Mouse (Mus musculus) forebrain, postnatal 0 days (tissue): ENCODE measurements at regions not wholly inside any gene's neighbourhood (a gene's known extent, or its start where the extent isn't known, plus 50 kb on each side); places are given as distances from the start of the nearest gene placed in this dataset.
A peak's percentile ranks its signal among the peaks of the same experiment; 100 is the strongest.

ENCODE experiments used
- ATAC-seq: fragments of 200-750 bp; cut with Nextera tagmentation; 2 replicates; pipeline ENCODE4 v1.8.0; 2017; ENCODE audit warnings: mild to moderate bottlenecking, moderate library complexity
- DNase-seq: peaks from one replicate; pipeline ENCODE4 v3.0.0-alpha.2; 2015
- H3K27ac ChIP-seq: fragments of 300-500 bp; sonication (generic); 2 replicates; pipeline ENCODE4 v1.5.1; 2014; ENCODE audit warnings: low read depth, mild to moderate bottlenecking, antibody characterized with exemption, low read length, moderate library complexity, mixed read lengths
- H3K27me3 ChIP-seq: fragments of 300-500 bp; sonication (generic); 2 replicates; pipeline ENCODE4 v1.6.1; 2014; ENCODE audit warnings: mild to moderate bottlenecking, low read length, mixed read lengths; ENCODE audit not compliant: insufficient read depth
- H3K36me3 ChIP-seq: fragments of 300-500 bp; sonication (generic); 2 replicates; pipeline ENCODE4 v1.6.1; 2014; ENCODE audit warnings: mild to moderate bottlenecking, moderate library complexity; ENCODE audit not compliant: insufficient read depth
- H3K4me1 ChIP-seq: fragments of 300-500 bp; sonication (generic); 2 replicates; pipeline ENCODE4 v1.6.1; 2014; ENCODE audit warnings: antibody characterized with exemption; ENCODE audit not compliant: insufficient read depth
- H3K4me2 ChIP-seq: fragments of 300-500 bp; sonication (generic); 2 replicates; pipeline ENCODE4 v1.6.1; 2014; ENCODE audit warnings: low read depth, mild to moderate bottlenecking, moderate library complexity
- H3K4me3 ChIP-seq: fragments of 300-500 bp; sonication (generic); 2 replicates; pipeline ENCODE4 v1.5.1; 2014; ENCODE audit warnings: low read depth, low read length, mixed read lengths
- H3K9ac ChIP-seq: fragments of 300-500 bp; sonication (generic); 2 replicates; pipeline ENCODE4 v1.6.1; 2014; ENCODE audit warnings: mild to moderate bottlenecking
- H3K9me3 ChIP-seq: fragments of 300-500 bp; sonication (generic); 2 replicates; pipeline ENCODE4 v1.6.1; 2016; ENCODE audit warnings: low read length
- CTCF ChIP-seq: sonication (generic); IDR thresholded peaks from 2 replicates; pipeline ENCODE4 v1.5.1; 2016; ENCODE audit warnings: antibody characterized with exemption, control low read depth, low read depth
- WGBS: fragments of 180-500 bp; shearing (Covaris S2); extraction: QIAGEN DNeasy Blood & Tissue Kit; methylation state at CpG from one replicate; pipeline ENCODE4 v1.1.7; 2014; 5-methylcytosine and 5-hydroxymethylcytosine counted together

GRCm38 (mm10) chrX:146317487-146317886 lies 644.8 kb upstream of the Htr2c start:
- peak; percentile 61; the same call in 1 of the 2 replicates for ATAC-seq
- Histone ChIP-seq H3K27me3 (no peaks in the 10 kb centered on the region), H3K4me3 (no peak overlapping the region), H3K9me3 (no peaks in the 10 kb centered on the region), H3K27ac (no peak overlapping the region), H3K36me3 (no peaks in the 10 kb centered on the region), H3K4me1 (no peaks in the 10 kb centered on the region), H3K9ac (no peak overlapping the region), H3K4me2 (no peak overlapping the region)
- TF ChIP-seq CTCF = no peak
- WGBS = 57% methylated on average over 1 of the region's 1 CpGs
- DNase-seq = peak; percentile 13
